Mouse (Mus musculus): Measurements from ENCODE around the gene Snx13.

Snx13 gene

GRCm38 (mm10) chr12:35046999-35047319 lies at the start of gene Snx13:
Gene Snx13, plus strand, starts transcription at chr12:35047186.
- DNase-seq (ENCODE audit: low read depth, low spot score) = peak; percentile 79

GRCm38 (mm10) chr12:34997597-34998182 lies 49.3 kb upstream of the Snx13 start:
- no peak for DNase-seq (ENCODE audit: low read depth, low spot score)

- no peak for DNase-seq (ENCODE audit: low read depth, low spot score)
Observed at GRCm38 (mm10) chr12:34998778-34999467, 48.1 kb upstream of the Snx13 start.

- no peak for DNase-seq (ENCODE audit: low read depth, low spot score)
Observed at GRCm38 (mm10) chr12:35000323-35000722, 46.7 kb upstream of the Snx13 start.

GRCm38 (mm10) chr12:35005748-35006147 lies 41.2 kb upstream of the Snx13 start:
- DNase-seq (ENCODE audit: low read depth, low spot score) = no peak

GRCm38 (mm10) chr12:35007851-35008250 lies 39.1 kb upstream of the Snx13 start:
- no peak for DNase-seq (ENCODE audit: low read depth, low spot score)

- no peak for DNase-seq (ENCODE audit: low read depth, low spot score)
Observed at GRCm38 (mm10) chr12:35008340-35009137, 38.4 kb upstream of the Snx13 start.

GRCm38 (mm10) chr12:35011462-35011861 lies 35.5 kb upstream of the Snx13 start:
- DNase-seq (ENCODE audit: low read depth, low spot score) = no peak

- no peak for DNase-seq (ENCODE audit: low read depth, low spot score)
Observed at GRCm38 (mm10) chr12:35013950-35014349, 33.0 kb upstream of the Snx13 start.

- peak; percentile 11 for DNase-seq (ENCODE audit: low read depth, low spot score)
Observed at GRCm38 (mm10) chr12:35016056-35016455, 30.9 kb upstream of the Snx13 start.

- no peak for DNase-seq (ENCODE audit: low read depth, low spot score)
Observed at GRCm38 (mm10) chr12:35016481-35017250, 30.3 kb upstream of the Snx13 start.

- no peak for DNase-seq (ENCODE audit: low read depth, low spot score)
Observed at GRCm38 (mm10) chr12:35018679-35019237, 28.2 kb upstream of the Snx13 start.

GRCm38 (mm10) chr12:35021285-35021684 lies 25.7 kb upstream of the Snx13 start:
- DNase-seq (ENCODE audit: low read depth, low spot score) = no peak

GRCm38 (mm10) chr12:35022066-35022465 lies 24.9 kb upstream of the Snx13 start:
- DNase-seq (ENCODE audit: low read depth, low spot score) = no peak

- no peak for DNase-seq (ENCODE audit: low read depth, low spot score)
Observed at GRCm38 (mm10) chr12:35025916-35026432, 21.0 kb upstream of the Snx13 start.

- DNase-seq (ENCODE audit: low read depth, low spot score) = no peak
Observed at GRCm38 (mm10) chr12:35027533-35027932, 19.5 kb upstream of the Snx13 start.

- no peak for DNase-seq (ENCODE audit: low read depth, low spot score)
Observed at GRCm38 (mm10) chr12:35038668-35039570, 8.1 kb upstream of the Snx13 start.

- no peak for DNase-seq (ENCODE audit: low read depth, low spot score)
Observed at GRCm38 (mm10) chr12:35039571-35039936, 7.4 kb upstream of the Snx13 start.

- no peak for DNase-seq (ENCODE audit: low read depth, low spot score)
Observed at GRCm38 (mm10) chr12:35041964-35042363, 5.0 kb upstream of the Snx13 start.

- peak; percentile 44 for DNase-seq (ENCODE audit: low read depth, low spot score)
Observed at GRCm38 (mm10) chr12:35046310-35046998, 532 bp upstream of the Snx13 start.

All from retina, adult 2 months (tissue).